9 mouse cellular contexts compared by ENCODE assay signal in the genomic region with DNA sequence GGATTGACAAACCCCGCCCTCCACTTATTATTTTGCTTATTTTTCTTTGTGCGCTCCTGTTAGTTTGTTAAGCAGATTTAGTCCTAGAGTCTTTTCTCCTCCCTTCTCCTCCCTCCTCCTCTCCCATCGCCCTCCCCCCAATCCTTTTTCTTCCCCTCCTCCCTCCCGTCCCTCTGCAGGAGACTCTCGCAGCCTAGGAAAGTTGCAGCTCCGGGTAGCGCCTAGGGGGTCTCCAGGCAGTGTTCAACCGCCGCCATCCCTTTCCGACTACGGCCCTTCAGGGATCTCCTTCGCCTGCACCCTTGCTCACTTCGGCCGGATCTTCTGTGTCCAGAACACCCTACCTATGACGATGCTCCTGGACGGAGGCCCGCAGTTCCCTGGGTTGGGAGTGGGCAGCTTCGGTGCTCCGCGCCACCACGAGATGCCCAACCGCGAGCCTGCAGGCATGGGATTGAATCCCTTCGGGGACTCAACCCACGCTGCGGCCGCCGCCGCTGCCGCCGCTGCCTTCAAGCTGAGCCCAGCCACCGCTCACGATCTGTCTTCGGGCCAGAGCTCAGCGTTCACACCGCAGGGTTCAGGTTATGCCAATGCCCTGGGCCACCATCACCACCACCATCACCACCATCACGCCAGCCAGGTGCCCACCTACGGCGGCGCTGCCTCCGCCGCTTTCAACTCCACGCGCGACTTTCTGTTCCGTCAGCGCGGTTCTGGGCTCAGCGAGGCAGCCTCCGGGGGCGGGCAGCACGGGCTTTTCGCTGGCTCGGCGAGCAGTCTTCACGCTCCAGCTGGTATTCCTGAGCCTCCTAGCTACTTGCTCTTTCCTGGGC. TPM values are rescaled to one million over a fixed set of nuclear protein-coding genes. Genes with fewer than 3 reads are reported as not detected.
A peak's percentile ranks its signal among the peaks of the same experiment; 100 is the strongest.
DNase-seq lines count a peak whose midpoint lies in the region; ATAC-seq and TF ChIP-seq lines count a peak whose summit lies in the region.
"Had no signal": no experiment of that assay in that cellular context is flagged by ENCODE, and none has a peak within 500 bp of the region (broad histone marks: within the 10 kb centered on the region; RNA-seq: fewer than 3 reads in every experiment).

No protein-coding gene starts in this region.

- H3K27me3 ChIP-seq in heart, embryonic 13.5 days (replicated peaks) = peaks cover 89% of the 10 kb centered on the region
- peaks cover 86% of the 10 kb centered on the region for H3K27me3 ChIP-seq in liver, embryonic 11.5 days (replicated peaks; ENCODE audit: control insufficient read depth, insufficient read depth, low read length)
- H3K27me3 ChIP-seq: CH12.LX had no signal

- peak overlapping the region; percentile 53 for H3K4me3 ChIP-seq in heart, embryonic 13.5 days
- H3K4me3 ChIP-seq in embryonic fibroblast, embryonic 13.5 days (ENCODE audit: insufficient read depth, low read length) = peak overlapping the region; percentile 48
- H3K4me3 ChIP-seq in liver, embryonic 11.5 days (ENCODE audit: low read depth, low read length) = peak overlapping the region; percentile 32

- peak overlapping the region; percentile 72 for H3K4me2 ChIP-seq in heart, embryonic 13.5 days
- H3K4me2 ChIP-seq in liver, embryonic 11.5 days = peak overlapping the region; percentile 51

- no peaks in the 10 kb centered on the region for H3K9me3 ChIP-seq in heart, embryonic 13.5 days
- no peaks in the 10 kb centered on the region for H3K9me3 ChIP-seq in liver, embryonic 11.5 days (ENCODE audit: control insufficient read depth, low read length)

- DNase-seq in heart, postnatal 36 days = no peak
- DNase-seq in R1 (ENCODE audit: low read depth, low spot score) = peak; percentile 94
- DNase-seq in liver, embryonic 11.5 days (ENCODE audit: low spot score) = peak; percentile 31
- no peak for DNase-seq in urinary bladder, postnatal 25 days (ENCODE audit: low spot score)
- no peak for DNase-seq in layer of hippocampus, adult 18-20 months (ENCODE audit: low spot score in 2 of 2)
- no peak for DNase-seq in ovary, adult 18-20 months (ENCODE audit: low spot score)

- no peak for TF ChIP-seq CTCF in embryonic fibroblast, embryonic 13.5 days (IDR thresholded peaks at IDR 0.05; ENCODE audit: borderline replicate concordance, insufficient read depth, low read length)

- no peak for ATAC-seq in heart, embryonic 13.5 days (ENCODE audit: extremely low read depth, insufficient number of reproducible peaks, low FRiP score, low TSS enrichment)
- no peak for ATAC-seq in liver, embryonic 11.5 days (replicated peaks; ENCODE audit: low FRiP score)

- H3K4me1 ChIP-seq in heart, embryonic 13.5 days = peaks cover 6% of the 10 kb centered on the region
- 0 out of 2 replicates have a peak, but pooled peaks cover 3% of the 10 kb centered on the region for H3K4me1 ChIP-seq in embryonic fibroblast, embryonic 13.5 days (ENCODE audit: control insufficient read depth, insufficient read depth, low read length)
- no peaks in the 10 kb centered on the region for H3K4me1 ChIP-seq in liver, embryonic 11.5 days (replicated peaks; ENCODE audit: control insufficient read depth, insufficient read depth, low read length)

- no peak overlapping the region for H3K9ac ChIP-seq in heart, embryonic 13.5 days
- H3K9ac ChIP-seq in liver, embryonic 11.5 days (ENCODE audit: low read depth, low read length) = no peak overlapping the region

- no peak overlapping the region for H3K27ac ChIP-seq in heart, embryonic 13.5 days (replicated peaks)
- H3K27ac ChIP-seq in embryonic fibroblast, embryonic 13.5 days (ENCODE audit: insufficient read depth, low read length) = no peak overlapping the region
- no peak overlapping the region for H3K27ac ChIP-seq in liver, embryonic 11.5 days (ENCODE audit: low read depth, low read length)

- H3K36me3 ChIP-seq in heart, embryonic 13.5 days = no peaks in the 10 kb centered on the region
- H3K36me3 ChIP-seq in liver, embryonic 11.5 days (ENCODE audit: control insufficient read depth, insufficient read depth, low read length) = no peaks in the 10 kb centered on the region

- no peak for TF ChIP-seq POLR2A in embryonic fibroblast, embryonic 13.5 days (IDR thresholded peaks at IDR 0.05; ENCODE audit: low read depth, low read length)

- WGBS in heart, embryonic 13.5 days = 18% methylated on average over 52 of the region's 56 CpGs
- WGBS in liver, embryonic 11.5 days = 14% methylated on average over 55 of the region's 56 CpGs

- intact Hi-C loops in heart, postnatal 36 days (cut with DNase I) = no loop called here

RNA-seq across cellular contexts. Expression of gene Zic3, which starts 8.6 kb away (rescaled TPM):
- 0.05 and 0.13 TPM in 2 replicates for polyA plus RNA-seq in heart, embryonic 13.5 days (2015; fragmentation: Nextera tagmentation; extraction: Ambion mirVana)
- not detected for total RNA-seq in heart, postnatal 36 days (2021)
- polyA plus RNA-seq in embryonic fibroblast, embryonic 13.5 days (2011; ENCODE audit: insufficient read length, low read depth, missing spikeins) = 0.12 and 0.67 TPM in 2 replicates
- polyA plus RNA-seq in liver, embryonic 11.5 days (2014; fragmentation: Nextera tagmentation; extraction: Ambion mirVana) = 0.05 TPM in 1 of 2 replicates, not detected in the other
- 1 to 10 TPM; 1.3 to 3.5 TPM for total RNA-seq in layer of hippocampus, adult 18-20 months (2021)
- total RNA-seq: CH12.LX had no signal

Comparison
In these comparisons a context has a peak if more than half of its experiments do, and no peak if none do; other contexts are left out.
1. DNase-seq: peak in R1 (single experiment) and liver, embryonic 11.5 days (single experiment); none in heart, postnatal 36 days (0 of 2), urinary bladder, postnatal 25 days (single experiment), layer of hippocampus, adult 18-20 months (0 of 2) and ovary, adult 18-20 months (single experiment).
2. Peak in every context shown above with its lines, with median percentiles within 50 percentile points of each other: H3K4me3 ChIP-seq.